Mouse (Mus musculus) intestine, postnatal 0 days (tissue): ENCODE measurements around the gene H2-T22. TPM values are rescaled to one million over a fixed set of nuclear protein-coding genes. Genes with fewer than 3 reads are reported as not detected.

ENCODE experiments used
- ATAC-seq: fragments of 200-750 bp; cut with Nextera tagmentation; 2 replicates; pipeline ENCODE4 v1.8.0; 2017; ENCODE audit warnings: mild to moderate bottlenecking, moderate TSS enrichment, moderate library complexity
- H3K27ac ChIP-seq: fragments of 300-500 bp; sonication (generic); 2 replicates; pipeline ENCODE4 v1.5.1; 2014; ENCODE audit warnings: mild to moderate bottlenecking, low read depth, low read length, moderate library complexity
- H3K27me3 ChIP-seq: fragments of 300-500 bp; sonication (generic); replicated peaks from 2 replicates; pipeline ENCODE4 v1.6.1; 2014; ENCODE audit warnings: low read length, mixed read lengths; ENCODE audit not compliant: control insufficient read depth, insufficient read depth
- H3K36me3 ChIP-seq: fragments of 300-500 bp; sonication (generic); 2 replicates; pipeline ENCODE4 v1.6.1; 2014; ENCODE audit warnings: mild to moderate bottlenecking, moderate library complexity; ENCODE audit not compliant: control insufficient read depth, insufficient read depth
- H3K4me1 ChIP-seq: fragments of 300-500 bp; sonication (generic); replicated peaks from 2 replicates; pipeline ENCODE4 v1.6.1; 2014; ENCODE audit warnings: antibody characterized with exemption, low read length, mixed read lengths; ENCODE audit not compliant: control insufficient read depth, insufficient read depth
- H3K4me2 ChIP-seq: fragments of 300-500 bp; sonication (generic); replicated peaks from 2 replicates; pipeline ENCODE4 v1.6.1; 2014; ENCODE audit warnings: low read depth, mild to moderate bottlenecking, moderate library complexity
- H3K4me3 ChIP-seq: fragments of 300-500 bp; sonication (generic); 2 replicates; pipeline ENCODE4 v1.5.1; 2014; ENCODE audit warnings: low read depth, low read length
- H3K9ac ChIP-seq: fragments of 300-500 bp; sonication (generic); 2 replicates; pipeline ENCODE4 v1.6.1; 2014; ENCODE audit warnings: mild to moderate bottlenecking, low read depth, low read length
- H3K9me3 ChIP-seq: fragments of 300-500 bp; sonication (generic); 2 replicates; pipeline ENCODE4 v1.6.1; 2016; ENCODE audit warnings: mixed run types; ENCODE audit not compliant: control insufficient read depth
- CTCF ChIP-seq: sonication (generic); IDR thresholded peaks from 2 replicates; pipeline ENCODE4 v1.5.1; 2016; ENCODE audit warnings: low read depth, mild to moderate bottlenecking, control low read depth, antibody characterized with exemption, moderate library complexity
- WGBS: fragments of 180-500 bp; shearing (Covaris S2); extraction: QIAGEN DNeasy Blood & Tissue Kit; methylation state at CpG from one replicate; pipeline ENCODE4 v1.1.7; 2014; 5-methylcytosine and 5-hydroxymethylcytosine counted together
- polyA plus RNA-seq: library from polyadenylated mRNA; unstranded; fragments of >200 nt; fragmentation: Nextera tagmentation; extraction: Ambion mirVana; gene quantifications from 2 replicates; pipeline ENCODE4 v1.2.1, GENCODE M21; 2015

Gene H2-T22
- polyA plus RNA-seq, 1 experiment from 2014 or later, result 21.2 TPM

GRCm38 (mm10) chr17:36028879-36029619, 13.5 kb downstream of the H2-T22 start:
- Histone ChIP-seq H3K36me3 (no peaks in the 10 kb centered on the region; the same call in 1 of the 2 replicates), H3K9ac (no peak overlapping the region), H3K27ac (no peak overlapping the region), H3K9me3 (no peaks in the 10 kb centered on the region), H3K4me3 (no peak overlapping the region), H3K4me1 (no peaks in the 10 kb centered on the region), H3K4me2 (no peak overlapping the region), H3K27me3 (no peaks in the 10 kb centered on the region)
- no peak for ATAC-seq
- 88% methylated on average over 7 of the region's 7 CpGs for WGBS
- no peak for TF ChIP-seq CTCF

- Histone ChIP-seq H3K4me3 (no peak overlapping the region), H3K4me1 (no peaks in the 10 kb centered on the region), H3K4me2 (no peak overlapping the region), H3K9ac (no peak overlapping the region), H3K27ac (no peak overlapping the region), H3K27me3 (no peaks in the 10 kb centered on the region), H3K9me3 (no peaks in the 10 kb centered on the region), H3K36me3 (no peaks in the 10 kb centered on the region; the same call in 1 of the 2 replicates)
- 88% methylated on average over 4 of the region's 4 CpGs for WGBS
- no peak for TF ChIP-seq CTCF
- ATAC-seq, result no peak
These were observed 14.9 kb downstream of the H2-T22 start for GRCm38 (mm10) chr17:36027663-36028062.

- no peak overlapping the region for H3K4me2 ChIP-seq
- H3K4me1 ChIP-seq, result no peaks in the 10 kb centered on the region
- no peak overlapping the region for H3K27ac ChIP-seq
- H3K36me3 ChIP-seq, result no peaks in the 10 kb centered on the region; the same call in 1 of the 2 replicates
- H3K4me3 ChIP-seq, result no peak overlapping the region
- H3K27me3 ChIP-seq, result no peaks in the 10 kb centered on the region
- H3K9me3 ChIP-seq, result no peaks in the 10 kb centered on the region
- 62% methylated on average over 4 of the region's 4 CpGs for WGBS
- TF ChIP-seq CTCF, result no peak
- ATAC-seq, result no peak
- H3K9ac ChIP-seq, result no peak overlapping the region
These were observed 16.6 kb downstream of the H2-T22 start for GRCm38 (mm10) chr17:36025901-36026300.

GRCm38 (mm10) chr17:36025197-36025596, 17.4 kb downstream of the H2-T22 start:
- H3K27ac ChIP-seq, result no peak overlapping the region
- H3K9ac ChIP-seq, result no peak overlapping the region
- H3K9me3 ChIP-seq, result no peaks in the 10 kb centered on the region
- TF ChIP-seq CTCF, result no peak
- no peak overlapping the region for H3K4me2 ChIP-seq
- no peak overlapping the region for H3K4me3 ChIP-seq
- no peaks in the 10 kb centered on the region for H3K4me1 ChIP-seq
- H3K36me3 ChIP-seq, result no peaks in the 10 kb centered on the region
- ATAC-seq, result no peak
- no peaks in the 10 kb centered on the region for H3K27me3 ChIP-seq
- 88% methylated on average over 5 of the region's 5 CpGs for WGBS

GRCm38 (mm10) chr17:36023710-36024654, 18.6 kb downstream of the H2-T22 start:
- no peak for TF ChIP-seq CTCF
- no peak overlapping the region for H3K9ac ChIP-seq
- no peaks in the 10 kb centered on the region for H3K27me3 ChIP-seq
- H3K27ac ChIP-seq, result no peak overlapping the region; the same call in 1 of the 2 replicates
- peak; percentile 68 for ATAC-seq
- H3K36me3 ChIP-seq, result no peaks in the 10 kb centered on the region
- 0 out of 2 replicates have a peak, but pooled peaks cover 3% of the 10 kb centered on the region for H3K4me1 ChIP-seq
- whole genome bisulfite sequencing, result 50% methylated on average over 9 of the region's 9 CpGs
- H3K9me3 ChIP-seq, result no peaks in the 10 kb centered on the region
- H3K4me2 ChIP-seq, result peak overlapping the region; percentile 27; the same call in 1 of the 2 replicates
- no peak overlapping the region for H3K4me3 ChIP-seq

DNA sequence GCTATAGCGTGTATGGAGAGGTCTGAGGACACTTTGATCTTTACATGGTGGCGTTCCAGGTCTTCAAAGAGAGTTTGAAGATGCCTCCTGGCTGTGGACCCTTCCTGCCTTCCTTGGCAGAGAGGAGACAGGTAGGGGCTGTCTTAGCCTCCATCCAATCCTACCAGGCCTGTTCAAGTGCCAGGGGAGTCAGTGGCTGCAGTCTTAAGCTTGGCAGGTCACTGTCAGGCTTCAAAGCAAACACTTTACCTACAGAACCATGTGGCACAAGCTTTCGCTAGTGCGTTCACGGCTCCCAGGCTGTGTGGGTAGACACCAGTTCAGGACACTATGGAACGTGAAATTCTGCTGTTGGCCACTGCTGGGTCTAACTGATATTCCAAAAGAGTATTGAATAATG, 19.6 kb downstream of the H2-T22 start:
- no peak overlapping the region for H3K27ac ChIP-seq
- no peak overlapping the region for H3K9ac ChIP-seq
- TF ChIP-seq CTCF, result no peak

More for the DNA sequence above, 19.6 kb downstream of the H2-T22 start:
- no peak overlapping the region for H3K4me3 ChIP-seq
- no peaks in the 10 kb centered on the region for H3K9me3 ChIP-seq
- H3K27me3 ChIP-seq, result no peaks in the 10 kb centered on the region
- H3K4me1 ChIP-seq, result 0 out of 2 replicates have a peak, but pooled peaks cover 3% of the 10 kb centered on the region
- H3K36me3 ChIP-seq, result no peaks in the 10 kb centered on the region
- H3K4me2 ChIP-seq, result no peak overlapping the region
- 92% methylated on average over 6 of the region's 6 CpGs for WGBS
- no peak for ATAC-seq
